Mouse (Mus musculus) thymus, postnatal 14 days (tissue): ENCODE measurements around the gene Acot7.
A peak's percentile ranks its signal among the peaks of the same experiment; 100 is the strongest.

Experiments used
- DNase-seq: peaks from one replicate; pipeline ENCODE4 v3.0.0; 2021

Acot7 gene

DNA sequence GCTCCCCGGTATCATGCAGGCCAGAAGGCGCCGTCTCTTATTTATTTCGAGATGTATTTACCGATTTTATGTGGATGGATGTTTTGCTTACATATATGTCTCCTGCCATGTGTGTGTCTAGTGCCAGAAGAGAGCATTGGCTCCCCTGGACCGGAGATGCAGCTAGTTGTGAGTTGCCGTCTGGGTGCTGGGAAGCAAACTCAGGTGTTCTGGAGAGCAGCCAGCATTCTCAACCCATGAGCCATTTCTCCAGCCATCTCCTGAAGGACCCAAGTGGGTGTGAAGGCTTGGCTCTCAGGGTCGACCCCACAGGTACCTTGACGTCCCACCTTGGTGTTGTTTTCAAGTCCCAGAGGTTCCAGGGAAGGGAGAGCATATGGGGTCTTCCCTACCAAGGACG is 4.3 kb downstream of the Acot7 start:
- DNase-seq: no peak

DNA sequence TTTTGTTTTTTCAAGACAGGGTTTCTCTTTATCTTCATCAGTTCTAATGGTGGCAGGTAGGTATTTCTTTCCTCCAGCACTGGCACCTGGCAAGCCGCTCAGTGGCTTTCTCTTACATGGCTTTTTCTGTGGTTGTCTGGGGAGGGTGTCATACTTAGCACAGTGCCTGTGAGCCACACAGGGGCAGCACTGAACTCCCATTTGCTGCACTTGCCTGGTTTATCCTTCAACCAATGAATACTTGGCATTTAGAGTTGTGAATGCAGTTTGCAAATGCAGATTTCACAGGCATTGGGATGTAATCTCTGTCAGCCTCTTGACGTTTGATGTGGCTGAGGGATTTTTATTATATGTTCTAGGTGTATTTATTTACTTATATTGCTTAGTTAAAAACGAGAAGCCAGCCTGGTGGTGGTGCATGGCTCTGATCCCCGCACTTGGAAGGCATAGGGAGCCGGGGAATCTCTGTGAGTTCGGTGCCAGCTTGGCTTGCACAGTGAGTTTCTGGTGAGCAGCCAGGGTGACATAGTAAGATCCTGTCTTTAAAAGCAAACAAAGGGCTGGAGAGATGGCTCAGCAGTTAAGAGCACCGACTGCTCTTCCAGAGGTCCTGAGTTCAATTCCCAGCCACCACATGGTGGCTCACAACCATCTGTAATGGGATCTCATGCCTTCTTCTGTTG is 6.6 kb downstream of the Acot7 start:
- DNase-seq: peak; percentile 54

DNA sequence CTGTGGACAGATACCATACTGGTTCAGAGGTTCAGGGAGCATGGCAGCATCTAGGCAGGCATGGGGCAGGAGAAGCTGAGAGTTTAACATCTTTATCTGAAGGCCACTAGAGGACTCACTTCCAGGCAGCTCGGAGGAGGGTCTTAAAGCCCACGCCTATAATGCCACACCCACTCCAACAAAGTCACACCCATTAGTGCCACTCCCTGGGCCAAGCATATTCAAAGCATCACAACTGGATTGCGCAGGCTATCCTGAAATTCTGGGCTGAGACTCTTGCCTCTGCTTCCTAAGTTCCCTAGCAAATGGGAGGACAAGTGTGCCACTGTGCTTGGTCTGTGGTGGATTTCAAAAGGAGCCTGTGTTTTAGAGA is 7.2 kb downstream of the Acot7 start:
- DNase-seq: no peak

DNA sequence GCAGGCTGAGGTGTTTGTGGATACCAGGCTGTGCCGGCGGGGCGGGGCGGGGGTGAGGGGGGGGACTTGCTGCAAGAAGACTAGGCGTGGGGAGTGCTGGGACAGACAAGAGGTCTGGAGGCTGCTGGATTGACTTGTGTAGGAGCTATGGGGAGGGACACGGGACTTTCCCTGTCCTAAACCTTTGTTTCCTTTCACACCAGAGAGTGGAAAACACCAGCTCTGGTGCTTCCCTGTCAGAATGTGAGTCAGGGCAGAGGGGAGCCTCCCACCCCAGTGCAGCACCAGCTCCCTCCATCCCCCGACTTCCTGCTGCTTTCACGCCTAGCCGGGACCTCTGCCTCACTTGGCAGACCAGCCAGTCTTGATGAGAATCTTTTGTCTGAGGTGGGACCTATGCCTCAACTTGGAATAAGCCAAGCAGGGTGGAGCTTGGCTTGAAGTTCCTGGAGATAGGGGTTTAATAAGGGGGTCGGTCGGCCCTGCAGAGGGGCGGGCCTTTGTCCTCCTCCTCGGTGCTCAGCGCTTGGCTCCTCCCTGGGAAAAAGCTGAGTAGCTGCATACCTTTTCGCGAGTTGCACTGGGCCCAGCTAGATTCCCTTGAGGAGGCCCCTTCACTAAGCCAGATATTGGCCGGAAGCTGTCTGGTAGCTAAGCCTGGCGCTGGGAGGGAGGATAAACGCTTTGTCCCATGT is 7.7 kb downstream of the Acot7 start:
- DNase-seq: peak; percentile 51

DNA sequence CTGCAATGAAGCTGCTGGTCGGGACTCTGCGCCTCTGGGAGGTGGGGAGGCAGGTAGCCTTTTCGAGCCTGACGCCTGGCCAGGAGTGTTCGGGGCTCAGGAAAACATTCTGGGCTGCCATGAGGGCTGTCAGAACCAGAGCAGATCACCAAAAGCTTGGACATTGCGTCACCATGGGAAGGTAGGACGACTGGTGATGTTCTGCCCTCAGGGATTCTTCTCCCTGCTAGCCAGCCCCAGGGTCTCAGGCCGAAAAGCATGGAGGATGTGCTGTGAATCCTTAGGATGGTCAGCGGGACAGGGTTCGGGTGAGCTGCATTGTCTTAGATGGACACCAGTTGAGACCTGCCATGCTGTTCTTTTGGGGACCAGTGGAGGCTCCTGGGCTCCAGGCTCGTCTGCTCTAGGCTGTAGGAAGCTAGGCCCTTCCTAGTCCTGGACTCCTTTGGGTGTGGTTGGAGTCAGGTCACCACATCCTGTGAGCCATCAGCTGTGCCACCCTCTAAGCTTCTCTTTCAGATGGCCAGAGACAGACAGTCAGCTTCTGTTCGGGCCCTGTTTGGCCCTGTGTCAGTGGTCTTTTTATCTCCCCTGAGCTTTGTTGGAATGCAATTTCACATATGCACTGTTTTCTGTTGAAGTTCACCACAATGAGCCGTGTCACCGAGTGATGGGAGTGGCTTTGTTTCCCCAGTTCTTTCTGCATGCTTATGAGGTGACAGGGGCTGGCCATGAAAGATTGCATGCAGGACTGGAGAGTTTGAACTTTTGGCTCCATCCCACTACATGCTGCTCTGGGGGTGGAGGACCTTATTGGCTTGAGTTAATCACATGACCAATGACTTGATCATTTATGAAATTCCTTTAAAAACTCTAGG is 8.5 kb downstream of the Acot7 start:
- no peak for DNase-seq

DNA sequence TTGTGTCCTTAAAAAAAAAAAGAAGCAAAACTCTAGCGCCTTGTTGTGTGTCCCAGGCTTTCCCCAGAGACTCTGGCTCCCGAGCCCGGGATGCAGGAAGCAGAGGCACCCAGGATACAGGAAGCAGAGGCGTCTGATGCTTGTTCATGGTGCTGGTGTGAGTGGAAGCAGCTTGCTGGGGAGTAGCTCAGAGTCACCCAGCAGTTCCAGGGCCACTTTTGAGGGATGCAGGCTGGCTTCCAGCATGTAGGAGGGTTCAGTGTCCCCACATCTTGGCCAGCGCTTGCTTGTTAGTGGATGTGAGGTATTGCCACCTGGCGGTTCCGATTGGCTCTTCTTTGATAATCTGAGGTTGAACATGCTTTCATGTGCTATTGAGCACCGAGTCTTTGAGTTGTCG is 9.2 kb downstream of the Acot7 start:
- DNase-seq: no peak

DNA sequence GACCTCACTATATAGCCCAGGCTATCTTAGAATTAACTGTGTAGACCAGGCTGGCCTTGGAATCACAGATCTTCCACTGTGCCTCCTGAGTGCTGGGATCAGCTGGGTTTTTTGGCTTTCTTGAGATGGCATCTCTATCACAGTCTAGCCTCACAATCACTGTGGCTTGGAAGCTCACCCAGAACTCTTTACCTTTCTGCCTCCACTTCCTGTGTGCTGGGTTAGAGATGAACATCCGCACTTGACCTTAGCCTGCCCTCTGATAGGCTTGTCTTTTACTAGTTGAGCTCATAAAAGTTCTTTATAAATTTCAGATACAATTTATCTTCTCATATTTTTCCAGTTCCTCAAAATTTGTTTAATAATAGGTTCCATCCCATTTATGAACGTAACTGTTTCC is 10.7 kb downstream of the Acot7 start:
- no peak for DNase-seq

DNA sequence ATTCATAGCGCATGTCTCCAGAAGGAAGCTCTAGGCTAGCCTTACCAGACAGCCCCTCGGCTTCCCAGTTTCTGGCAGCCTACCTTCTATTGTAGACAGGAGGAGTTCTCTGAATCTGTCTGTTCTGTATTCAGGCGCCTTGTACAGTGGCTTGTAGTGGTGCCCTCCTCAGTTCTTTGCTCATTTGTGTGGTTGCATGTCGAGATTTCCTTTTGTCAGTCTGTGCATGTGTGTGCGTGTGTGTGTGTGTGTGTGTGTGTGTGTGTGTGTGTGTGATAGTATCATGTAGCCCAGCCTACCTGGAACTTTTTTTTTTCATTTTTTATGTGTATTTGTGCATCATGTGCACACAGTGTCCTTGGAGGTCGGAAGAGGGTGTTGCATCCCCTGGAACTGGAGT is 11.1 kb downstream of the Acot7 start:
- DNase-seq: no peak

DNA sequence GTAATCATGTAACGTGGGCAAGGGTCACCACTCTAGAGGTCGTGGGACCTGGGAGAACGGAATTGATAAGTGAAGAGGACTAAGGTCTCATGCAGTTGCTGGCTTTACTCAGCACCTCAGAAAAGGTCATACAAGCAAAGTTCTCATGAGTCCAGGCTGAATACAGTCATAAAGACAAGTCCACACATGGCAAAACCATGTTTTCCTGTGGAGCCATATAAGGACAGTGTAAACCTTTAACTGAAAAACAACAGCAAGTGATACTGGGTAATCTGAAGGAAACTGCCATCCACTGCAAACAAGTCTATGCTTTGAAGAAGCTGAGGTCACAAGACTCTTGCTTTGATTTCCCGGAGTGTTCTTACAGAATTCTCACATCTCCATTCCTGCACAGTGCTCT is 11.8 kb downstream of the Acot7 start:
- no peak for DNase-seq

DNA sequence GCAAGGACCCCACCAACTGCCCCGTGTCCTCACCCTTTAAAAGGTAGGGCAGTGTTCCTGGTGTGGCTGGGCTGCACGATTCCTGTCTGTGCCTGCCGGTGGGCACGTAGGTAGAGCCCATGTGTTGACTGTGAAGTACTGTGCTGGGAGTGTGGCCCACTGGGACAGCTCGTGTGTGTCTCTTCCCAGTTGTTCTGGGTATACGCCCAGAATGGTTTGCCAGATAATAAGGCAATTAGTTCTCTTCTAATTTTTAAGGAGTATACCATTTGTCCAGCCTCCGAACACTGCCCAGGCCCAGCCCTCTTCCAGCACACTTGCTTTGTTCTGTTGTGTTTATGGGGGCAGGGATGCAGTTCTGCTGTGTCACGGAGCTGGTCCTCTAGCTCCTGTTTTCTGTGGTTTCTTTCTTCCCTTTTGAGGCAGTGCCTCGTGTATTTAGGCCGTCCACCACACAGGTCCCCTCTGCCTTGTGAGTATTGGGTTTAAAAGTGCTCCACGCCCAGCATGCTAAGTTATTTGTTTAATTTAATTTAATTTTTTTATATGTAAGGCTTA is 12.2 kb downstream of the Acot7 start:
- no peak for DNase-seq

DNA sequence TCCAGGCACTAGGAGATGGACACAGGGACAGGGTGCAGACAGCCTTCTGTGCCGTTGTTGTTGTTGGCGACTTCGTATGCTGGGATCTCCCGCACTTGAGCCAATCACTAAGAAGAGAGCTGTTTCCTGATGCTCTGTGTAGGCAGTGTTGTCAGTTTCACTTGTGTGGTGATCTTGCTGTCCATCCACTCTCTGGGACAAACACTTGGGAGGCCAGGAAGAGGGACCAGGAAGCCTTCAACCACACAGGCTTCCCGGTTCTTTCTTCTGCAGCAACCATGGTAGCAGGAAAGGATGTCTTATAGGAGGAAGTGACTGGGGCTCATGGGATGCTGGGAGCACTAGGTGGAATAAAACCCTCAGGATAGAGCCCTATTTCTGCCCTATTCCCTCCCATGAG is 12.8 kb downstream of the Acot7 start:
- no peak for DNase-seq

DNA sequence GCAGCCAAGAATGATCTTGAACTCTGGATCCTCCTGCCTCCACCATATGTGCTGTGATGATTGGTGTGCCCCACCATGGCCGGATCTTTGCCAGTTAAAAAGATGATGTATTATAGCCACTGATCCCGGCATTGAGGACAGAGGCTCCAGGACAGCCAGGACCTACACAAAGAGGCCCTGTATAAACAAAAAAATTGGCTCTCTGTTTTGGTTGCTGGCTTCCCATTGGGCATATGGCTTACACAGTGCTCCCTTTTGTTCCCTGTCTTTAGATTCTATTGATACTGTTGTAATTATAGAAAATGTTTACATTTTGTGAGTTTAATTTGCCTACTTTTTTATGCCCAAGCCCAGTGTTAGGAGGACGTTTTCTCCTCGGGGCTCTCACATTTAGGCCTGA is 14.6 kb downstream of the Acot7 start:
- DNase-seq: no peak

DNA sequence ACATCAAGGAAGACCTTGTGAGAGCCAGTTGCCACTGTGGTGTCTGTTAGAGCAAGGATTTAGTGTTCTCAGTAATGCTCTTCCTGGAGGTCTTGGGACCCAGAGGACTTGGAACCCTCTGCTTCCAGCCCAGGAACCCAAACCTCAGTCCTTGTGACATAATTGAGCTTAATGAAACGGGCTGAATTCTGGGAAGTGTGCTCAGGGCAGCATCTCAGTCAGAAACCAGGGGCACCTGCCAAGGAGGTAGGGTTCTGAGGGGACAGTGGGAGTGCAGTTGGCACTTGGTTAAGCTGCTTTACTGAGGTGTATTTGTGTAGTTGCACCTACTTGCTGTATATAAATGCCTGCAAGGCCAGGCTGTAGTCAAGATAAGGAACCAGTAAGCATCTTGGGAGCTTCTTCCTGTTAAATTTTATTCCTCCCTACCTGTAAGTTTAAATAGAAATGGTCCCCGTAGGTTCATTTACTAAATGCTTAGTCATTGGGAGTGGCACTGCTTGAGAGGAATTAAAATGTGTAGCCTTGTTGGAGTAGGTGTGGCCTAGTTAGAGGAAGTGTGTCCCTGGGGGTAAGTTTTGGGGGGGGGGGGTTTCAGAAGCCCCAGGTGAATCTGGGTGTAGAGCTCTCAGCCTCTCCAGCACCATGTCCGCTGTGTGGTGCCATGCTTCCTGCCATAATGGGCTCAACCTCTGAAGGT is 16.7 kb downstream of the Acot7 start:
- DNase-seq: no peak

DNA sequence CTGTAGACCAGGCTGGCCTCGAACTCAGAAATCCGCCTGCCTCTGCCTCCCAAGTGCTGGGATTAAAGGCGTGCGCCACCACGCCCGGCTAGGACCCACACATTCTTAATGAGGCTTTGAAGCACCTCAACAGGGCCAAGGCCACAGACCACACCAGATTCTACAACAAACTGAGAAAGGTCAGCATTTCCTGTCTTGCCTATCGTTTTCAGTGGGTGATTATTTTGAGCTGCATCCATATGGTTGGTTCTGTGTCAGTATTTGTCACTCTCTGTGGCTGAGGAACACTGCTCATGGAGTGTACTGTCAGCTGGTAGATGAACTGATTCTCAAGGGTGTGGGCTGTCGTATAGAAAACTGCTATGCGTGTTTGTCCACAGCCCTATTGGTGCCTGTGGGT is 18.3 kb downstream of the Acot7 start:
- DNase-seq: no peak

DNA sequence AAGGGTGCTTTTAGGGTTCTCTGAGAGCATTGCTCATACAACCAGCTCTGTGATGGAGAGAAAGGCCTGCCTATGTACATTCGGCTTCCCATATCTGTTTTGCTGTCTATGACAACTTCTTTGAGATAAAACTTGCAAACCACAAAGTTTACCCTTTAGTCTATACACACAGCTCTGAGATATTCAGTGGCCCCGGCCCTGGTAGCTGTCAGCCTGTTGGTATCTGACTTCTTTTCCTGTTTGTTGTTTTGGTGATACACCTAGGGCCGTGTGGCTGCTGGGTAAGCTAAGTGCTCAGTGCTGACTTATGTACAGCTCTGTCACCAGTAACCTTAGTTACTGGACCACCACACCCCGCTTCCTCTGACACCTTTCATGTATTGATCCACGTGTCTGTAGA is 19.6 kb downstream of the Acot7 start:
- DNase-seq: no peak

DNA sequence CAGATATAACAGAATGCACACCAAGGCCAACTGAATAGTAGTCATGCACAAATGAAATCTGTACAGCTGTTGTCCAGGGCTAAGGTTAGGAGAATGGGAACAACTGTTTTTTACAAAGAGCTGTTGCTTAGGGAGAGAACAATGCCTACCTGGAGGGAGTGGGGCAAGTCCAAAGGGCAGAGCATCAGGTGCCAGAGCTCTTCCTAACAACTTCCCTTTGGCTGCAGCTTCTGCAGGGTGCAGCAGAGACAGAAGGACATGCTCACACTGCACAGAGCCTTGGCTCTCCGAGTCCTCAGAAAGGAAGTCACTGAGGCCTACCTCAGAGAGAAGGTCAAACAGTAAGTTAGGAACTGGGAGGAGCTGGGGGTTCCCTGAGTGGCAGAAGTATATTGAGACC is 21.7 kb downstream of the Acot7 start:
- DNase-seq: no peak

DNA sequence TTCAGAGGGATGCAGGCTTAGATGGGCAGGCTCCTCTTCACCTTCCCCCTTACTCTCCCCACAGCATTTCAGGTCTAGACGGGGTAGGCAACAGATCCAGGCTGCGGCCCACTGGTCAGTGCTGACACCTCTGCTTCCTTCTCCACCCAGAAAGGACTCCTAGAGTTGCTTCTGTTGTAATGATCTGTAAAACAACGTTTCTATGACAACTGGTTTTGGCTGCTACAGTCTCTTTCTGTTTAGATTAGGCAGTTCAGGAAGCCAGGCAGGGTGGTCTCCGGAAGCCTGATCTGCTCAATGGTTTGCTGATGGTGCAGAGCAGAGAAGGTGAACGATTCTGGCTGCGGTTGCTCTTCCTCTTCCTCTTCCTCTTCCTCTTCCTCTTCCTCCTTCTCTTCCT is 23.6 kb downstream of the Acot7 start:
- peak; percentile 44 for DNase-seq

DNA sequence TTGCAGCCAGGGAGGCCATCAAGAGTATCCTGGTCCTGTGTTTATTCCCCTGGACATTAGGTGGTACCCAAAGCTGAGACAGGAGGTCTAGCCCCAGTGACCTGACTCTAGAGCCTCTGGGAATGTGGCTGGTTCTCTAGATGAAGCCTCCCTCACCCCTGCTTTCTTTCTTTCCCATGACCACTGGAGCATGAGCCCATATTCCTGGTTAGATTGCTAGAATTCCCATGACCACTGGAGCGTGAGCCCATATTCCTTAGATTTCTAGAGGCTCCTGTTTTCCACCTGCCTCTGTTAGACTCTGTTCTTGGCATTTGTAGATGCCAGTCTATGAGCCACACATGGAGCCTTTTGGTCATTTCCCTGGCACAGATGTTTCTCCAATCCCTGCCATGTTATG is 24.5 kb downstream of the Acot7 start:
- no peak for DNase-seq

DNA sequence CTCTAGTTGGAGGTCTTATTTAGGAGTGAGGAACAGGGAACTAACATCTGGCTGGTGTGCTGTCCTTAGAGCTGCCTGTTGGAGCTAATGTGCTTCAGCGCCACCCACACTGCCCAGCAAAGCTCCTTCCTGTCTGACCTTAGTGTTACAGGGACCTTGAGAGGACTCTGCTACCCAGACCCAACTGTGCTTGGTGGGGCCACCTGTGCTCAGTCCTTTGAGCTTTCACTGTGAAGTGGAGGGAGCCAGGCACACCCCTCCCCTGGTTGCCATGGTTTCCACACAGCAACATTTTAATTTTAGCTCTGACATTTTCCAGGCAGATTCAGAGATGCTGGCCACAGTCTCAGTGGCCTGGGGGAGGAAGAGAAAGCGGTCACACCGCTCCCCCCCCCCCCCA is 25.0 kb downstream of the Acot7 start:
- DNase-seq: peak; percentile 56

DNA sequence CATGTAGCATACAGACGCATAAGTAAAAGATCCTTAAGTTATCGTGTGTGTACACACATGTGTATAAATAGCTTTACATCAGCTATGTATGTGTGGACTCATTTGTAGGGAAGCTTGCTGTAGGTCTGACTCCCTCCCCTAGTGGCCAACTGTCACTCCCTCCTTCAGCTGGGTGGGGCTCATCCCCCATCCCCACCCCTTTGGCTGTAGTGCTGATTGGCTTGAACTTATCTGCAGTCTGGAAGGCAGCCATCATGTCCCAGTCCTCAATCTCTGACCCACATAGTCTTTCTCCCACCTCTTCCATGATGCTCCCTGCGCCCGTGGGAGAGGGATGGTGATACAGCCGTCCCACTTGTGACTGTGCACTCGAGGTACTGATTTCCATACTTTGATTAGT is 26.7 kb downstream of the Acot7 start:
- no peak for DNase-seq

DNA sequence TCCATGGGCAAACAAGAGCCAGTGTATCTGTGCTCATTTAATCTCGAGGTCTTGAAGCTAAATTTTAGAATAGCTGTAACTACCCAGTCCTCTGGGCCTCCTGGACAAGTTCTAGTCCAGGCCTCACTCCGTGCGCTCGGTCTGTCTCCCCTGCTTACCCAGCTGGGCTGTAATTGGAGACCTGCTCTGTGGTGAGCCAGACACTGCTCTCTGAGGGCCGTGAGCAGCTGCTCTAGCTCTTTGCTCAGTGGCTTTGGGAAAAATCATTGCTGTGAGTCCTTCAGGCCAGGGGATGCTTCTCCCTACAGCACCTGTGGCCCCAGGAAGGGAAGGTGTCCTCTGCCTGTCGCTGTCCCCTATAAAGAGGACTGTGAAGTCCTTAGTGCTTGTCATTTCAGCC is 28.3 kb downstream of the Acot7 start:
- DNase-seq: no peak

DNA sequence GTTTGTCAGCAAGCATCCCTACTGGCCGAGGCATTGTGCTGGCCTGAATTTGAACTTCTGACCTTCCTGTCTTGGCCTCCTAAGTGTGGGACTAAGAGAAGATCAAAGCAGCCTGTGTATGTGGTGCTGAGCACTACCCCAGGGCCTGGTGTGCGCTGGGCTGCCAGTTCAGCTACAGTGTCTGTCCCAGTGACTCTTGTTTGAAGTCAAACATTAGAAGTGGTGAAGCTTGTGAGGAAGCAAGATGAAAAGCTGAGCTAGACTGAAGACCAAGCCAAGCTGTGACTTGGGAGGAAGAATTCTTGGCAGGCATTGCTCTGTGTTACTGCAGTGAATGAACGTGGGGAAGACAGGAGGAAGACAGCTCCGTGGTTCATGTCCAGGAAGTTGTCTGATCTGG is 31.7 kb downstream of the Acot7 start:
- no peak for DNase-seq

DNA sequence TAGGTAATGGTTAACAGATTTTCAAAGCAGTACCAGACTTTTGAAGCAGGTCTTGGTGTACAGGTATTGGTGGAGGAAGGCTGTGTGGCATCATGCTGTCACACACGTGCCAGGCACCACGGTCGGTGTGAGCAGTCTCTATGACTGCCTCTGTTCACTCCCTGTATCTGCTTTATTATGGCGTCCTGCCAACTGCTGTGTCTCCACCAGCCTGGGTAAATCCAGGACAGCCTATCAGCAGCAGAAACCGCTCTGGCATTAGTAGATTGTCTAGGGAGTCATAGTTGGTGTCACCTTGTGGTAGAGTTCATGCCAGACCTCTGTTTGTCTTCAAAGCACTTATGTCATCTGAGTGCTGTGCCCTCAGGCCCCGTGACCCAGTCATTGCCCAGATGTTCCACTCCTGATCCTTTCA is 34.2 kb downstream of the Acot7 start:
- DNase-seq: no peak
